Mouse (Mus musculus) midbrain, embryonic 14.5 days (tissue): Measurements from ENCODE around the gene Ryr1. TPM values are rescaled to one million over a fixed set of nuclear protein-coding genes. Genes with fewer than 3 reads are reported as not detected.

ENCODE experiments used
- ATAC-seq: fragments of 200-750 bp; cut with Nextera tagmentation; 2 replicates; pipeline ENCODE4 v1.8.0; 2017; ENCODE audit warnings: moderate number of reproducible peaks, moderate library complexity; ENCODE audit not compliant: low FRiP score, low TSS enrichment
- DNase-seq: peaks from one replicate; pipeline ENCODE4 v3.0.0-alpha.2; 2015
- H3K27ac ChIP-seq: fragments of 300-500 bp; sonication (generic); replicated peaks from 2 replicates; pipeline ENCODE4 v1.5.1; 2014; ENCODE audit warnings: mild to moderate bottlenecking, low read depth, low read length, moderate library complexity
- H3K27me3 ChIP-seq: fragments of 300-500 bp; sonication (generic); 2 replicates; pipeline ENCODE4 v1.6.1; 2014; ENCODE audit warnings: low read length, control low read depth, mixed read lengths; ENCODE audit not compliant: control insufficient read depth, insufficient read depth
- H3K36me3 ChIP-seq: fragments of 300-500 bp; sonication (generic); 2 replicates; pipeline ENCODE4 v1.6.1; 2014; ENCODE audit warnings: low read length, control low read depth; ENCODE audit not compliant: control insufficient read depth, insufficient read depth
- H3K4me1 ChIP-seq: fragments of 300-500 bp; sonication (generic); 2 replicates; pipeline ENCODE4 v1.6.1; 2014; ENCODE audit warnings: mild to moderate bottlenecking, antibody characterized with exemption, low read length, control low read depth; ENCODE audit not compliant: control insufficient read depth, insufficient read depth
- H3K4me2 ChIP-seq: fragments of 300-500 bp; sonication (generic); 2 replicates; pipeline ENCODE4 v1.6.1; 2014; ENCODE audit warnings: mild to moderate bottlenecking, low read length, moderate library complexity
- H3K4me3 ChIP-seq: fragments of 300-500 bp; sonication (generic); replicated peaks from 2 replicates; pipeline ENCODE4 v1.5.1; 2014; ENCODE audit warnings: low read depth, low read length
- H3K9ac ChIP-seq: fragments of 300-500 bp; sonication (generic); replicated peaks from 2 replicates; pipeline ENCODE4 v1.6.1; 2014; ENCODE audit warnings: mild to moderate bottlenecking, low read length, moderate library complexity
- H3K9me3 ChIP-seq: fragments of 300-500 bp; sonication (generic); 2 replicates; pipeline ENCODE4 v1.6.1; 2016; ENCODE audit warnings: low read length, control low read depth, mixed read lengths; ENCODE audit not compliant: control insufficient read depth
- WGBS: fragments of 180-500 bp; shearing (Covaris S2); extraction: QIAGEN DNeasy Blood & Tissue Kit; methylation state at CpG from one replicate; pipeline ENCODE4 v1.1.7; 2014; 5-methylcytosine and 5-hydroxymethylcytosine counted together
- polyA plus RNA-seq: library from polyadenylated mRNA; unstranded; fragments of >200 nt; fragmentation: Nextera tagmentation; extraction: Ambion mirVana; gene quantifications from 2 replicates; pipeline ENCODE4 v1.2.1, GENCODE M21; 2014

Gene Ryr1
- polyA plus RNA-seq, 1 experiment from 2014 or later: 5.2 TPM

DNA sequence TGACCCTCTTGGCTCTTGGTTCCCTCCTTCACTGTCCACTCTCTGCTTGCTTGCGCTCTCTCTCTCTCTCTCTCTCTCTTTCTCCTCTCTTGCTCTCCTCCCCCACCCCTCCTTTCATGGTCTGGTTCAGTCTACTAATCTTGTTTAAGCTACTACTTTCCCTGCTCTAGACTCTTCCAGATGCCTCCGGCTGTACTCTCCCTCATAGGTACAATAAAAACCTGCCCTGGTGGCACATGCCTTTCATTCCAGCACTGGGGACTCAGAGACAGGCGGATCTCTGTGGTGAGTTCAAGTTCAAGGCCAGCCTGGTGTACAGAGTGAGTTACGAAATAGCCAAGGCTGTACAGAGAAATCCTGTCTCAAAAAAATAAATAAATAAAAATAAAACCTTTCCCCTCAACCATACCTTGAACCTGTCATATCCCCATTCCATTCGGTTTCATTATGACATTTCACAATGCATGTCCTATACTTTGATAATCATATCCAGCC is 159.6 kb downstream of the Ryr1 start:
- Histone ChIP-seq H3K4me2 (no peak overlapping the region), H3K36me3 (peaks cover 5% of the 10 kb centered on the region; the same call in 1 of the 2 replicates), H3K27ac (no peak overlapping the region), H3K9me3 (no peaks in the 10 kb centered on the region), H3K9ac (no peak overlapping the region), H3K4me1 (peaks cover 10% of the 10 kb centered on the region), H3K27me3 (no peaks in the 10 kb centered on the region), H3K4me3 (no peak overlapping the region)
- no peak for ATAC-seq
- WGBS: 68% methylated on average over 5 of the region's 5 CpGs
- no peak for DNase-seq

DNA sequence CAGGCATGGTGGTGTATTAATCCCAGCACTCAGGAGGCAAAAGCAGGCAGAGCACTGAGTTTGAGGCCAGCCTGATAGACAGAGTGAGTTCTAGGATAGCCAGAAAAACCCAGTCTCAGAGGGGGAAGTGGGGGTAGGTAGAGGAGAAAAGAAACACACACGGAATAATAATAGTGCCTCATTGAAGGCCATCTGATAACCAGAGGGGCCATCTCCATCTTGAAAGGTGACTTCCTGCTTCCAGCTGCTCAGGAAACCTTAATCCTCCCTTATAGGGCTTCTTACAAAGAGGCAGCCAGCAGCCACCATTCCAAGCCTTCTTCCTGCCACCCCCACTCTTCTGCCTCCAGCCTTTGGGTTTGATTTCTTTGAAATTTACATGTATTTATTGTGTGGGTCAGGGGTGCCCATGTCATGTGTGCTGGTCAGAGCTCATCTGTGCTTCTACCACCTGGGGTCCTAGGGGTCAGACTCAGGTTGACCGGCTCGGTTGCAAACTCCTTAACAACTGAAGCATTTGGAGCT is 161.5 kb downstream of the Ryr1 start:
- H3K4me3 ChIP-seq: no peak overlapping the region
- H3K9ac ChIP-seq: no peak overlapping the region
- H3K4me2 ChIP-seq: no peak overlapping the region
- WGBS: 77% methylated on average over 3 of the region's 3 CpGs
- no peak overlapping the region for H3K27ac ChIP-seq
- H3K36me3 ChIP-seq: no peaks in the 10 kb centered on the region
- ATAC-seq (no peak), DNase-seq (no peak)
- H3K4me1 ChIP-seq: peaks cover 24% of the 10 kb centered on the region
- H3K9me3 ChIP-seq: no peaks in the 10 kb centered on the region
- no peaks in the 10 kb centered on the region for H3K27me3 ChIP-seq

DNA sequence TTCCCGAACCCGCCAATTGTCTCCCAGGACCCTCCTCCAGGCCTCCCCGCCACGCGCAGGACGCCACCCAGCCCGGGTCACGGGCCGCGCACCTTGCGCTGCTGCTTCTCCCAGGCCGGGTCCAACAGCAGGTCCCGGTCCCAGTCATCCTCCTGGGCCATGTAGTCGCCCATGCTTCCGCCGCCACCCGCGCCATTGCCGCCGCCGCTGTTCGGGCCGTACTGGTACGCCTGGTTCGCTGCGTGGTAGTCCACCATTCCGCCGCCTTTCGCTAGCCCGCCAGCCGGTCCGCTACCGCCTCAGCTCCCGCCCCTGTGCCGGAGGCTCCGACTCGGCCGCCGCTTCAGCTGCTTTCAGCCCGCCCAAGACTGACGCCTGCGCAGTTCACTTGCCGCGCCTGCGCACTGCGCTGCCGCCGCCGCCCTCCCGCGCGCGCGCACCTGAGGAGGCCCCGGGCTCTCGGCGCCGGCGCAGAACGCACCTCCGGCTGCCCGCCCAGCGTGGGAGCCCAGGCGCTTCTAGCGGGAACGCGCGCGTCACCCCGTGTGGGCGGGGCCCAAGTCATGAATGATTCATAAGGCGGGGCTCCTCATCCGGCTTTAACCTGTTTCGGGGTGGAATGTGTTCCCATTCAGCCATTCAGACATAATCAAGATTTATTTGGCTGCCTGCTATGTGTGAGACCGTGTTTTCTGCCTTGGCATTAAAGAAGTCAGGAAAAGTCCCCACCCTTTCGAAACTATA is 162.9 kb downstream of the Ryr1 start, which contains the start of gene Actn4:
Gene Actn4 (minus strand): TSS at position 414 of the 744 bp plus-strand sequence.
- Histone ChIP-seq H3K27ac (peak within 1 kb of the TSS; percentile 88), H3K9ac (peak within 1 kb of the TSS; percentile 92), H3K4me2 (peak within 1 kb of the TSS; percentile 88), H3K9me3 (no peaks in the 10 kb centered on the region), H3K27me3 (no peaks in the 10 kb centered on the region), H3K36me3 (no peaks in the 10 kb centered on the region), H3K4me3 (peak within 1 kb of the TSS; percentile 93), H3K4me1 (peaks cover 24% of the 10 kb centered on the region)
- under 1% methylated on average over 76 of the region's 76 CpGs for WGBS
- peak; percentile 94 for ATAC-seq
- DNase-seq: peak; percentile 100

DNA sequence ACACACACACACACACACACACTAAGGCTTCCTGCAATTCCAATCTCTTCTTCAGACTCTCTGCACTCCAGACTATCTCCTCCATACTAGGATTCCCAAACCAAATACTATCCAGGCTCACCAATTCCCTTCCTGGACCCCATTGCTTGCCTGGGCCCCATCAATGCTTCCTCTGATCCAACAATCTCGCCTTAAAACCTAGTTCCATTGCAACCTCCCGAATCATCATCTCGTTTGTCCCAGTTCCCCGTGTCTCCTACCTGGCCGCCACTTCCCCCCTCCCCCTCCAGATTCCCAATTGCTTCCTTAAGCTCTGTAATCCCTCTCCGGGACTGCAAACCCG is 163.4 kb downstream of the Ryr1 start:
- Histone ChIP-seq H3K27me3 (no peaks in the 10 kb centered on the region), H3K9me3 (no peaks in the 10 kb centered on the region), H3K9ac (peak overlapping the region; percentile 92), H3K27ac (peak overlapping the region; percentile 85), H3K4me3 (peak overlapping the region; percentile 93), H3K4me1 (peaks cover 24% of the 10 kb centered on the region), H3K36me3 (no peaks in the 10 kb centered on the region), H3K4me2 (peak overlapping the region; percentile 88)
- WGBS: 2% methylated on average over 7 of the region's 7 CpGs
- no peak for DNase-seq
- ATAC-seq: no peak

DNA sequence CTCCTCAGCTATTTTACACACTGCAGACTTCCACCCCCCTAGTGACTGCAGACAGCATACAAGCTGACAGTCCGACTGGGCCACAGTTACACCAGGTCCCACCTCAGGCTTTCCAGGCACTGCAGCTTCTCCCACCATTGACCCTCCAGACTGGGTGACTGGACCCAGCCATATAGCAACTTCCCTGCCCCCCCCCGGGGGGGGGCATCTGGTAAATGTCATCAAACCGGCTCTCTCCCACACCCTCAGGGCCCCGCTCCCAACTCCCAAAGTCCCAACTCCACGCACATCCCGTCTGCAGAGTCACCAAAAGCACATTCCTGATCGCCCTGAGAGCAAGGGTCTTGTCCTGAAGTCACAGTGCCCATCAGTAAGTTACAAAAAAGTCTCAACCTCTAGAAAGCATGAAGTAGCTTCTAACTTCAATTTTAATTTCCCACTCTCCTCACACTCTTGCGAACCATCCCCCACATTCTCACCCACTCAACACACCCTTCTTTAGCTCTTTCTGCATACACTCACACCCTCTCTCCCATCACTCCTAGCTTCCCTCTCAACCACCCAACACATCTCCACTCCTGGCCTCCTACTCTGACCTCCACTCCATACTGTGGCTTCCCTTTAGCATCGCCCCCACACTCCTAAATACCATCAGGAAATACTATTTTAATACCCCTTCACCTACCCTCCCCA is 164.5 kb downstream of the Ryr1 start:
- 38% methylated on average over 9 of the region's 9 CpGs for WGBS
- no peak for ATAC-seq
- Histone ChIP-seq H3K4me1 (peaks cover 24% of the 10 kb centered on the region), H3K4me3 (peak overlapping the region; percentile 93), H3K27ac (no peak overlapping the region), H3K36me3 (no peaks in the 10 kb centered on the region), H3K9me3 (no peaks in the 10 kb centered on the region), H3K9ac (peak overlapping the region; percentile 92), H3K4me2 (peak overlapping the region; percentile 88), H3K27me3 (no peaks in the 10 kb centered on the region)
- no peak for DNase-seq

DNA sequence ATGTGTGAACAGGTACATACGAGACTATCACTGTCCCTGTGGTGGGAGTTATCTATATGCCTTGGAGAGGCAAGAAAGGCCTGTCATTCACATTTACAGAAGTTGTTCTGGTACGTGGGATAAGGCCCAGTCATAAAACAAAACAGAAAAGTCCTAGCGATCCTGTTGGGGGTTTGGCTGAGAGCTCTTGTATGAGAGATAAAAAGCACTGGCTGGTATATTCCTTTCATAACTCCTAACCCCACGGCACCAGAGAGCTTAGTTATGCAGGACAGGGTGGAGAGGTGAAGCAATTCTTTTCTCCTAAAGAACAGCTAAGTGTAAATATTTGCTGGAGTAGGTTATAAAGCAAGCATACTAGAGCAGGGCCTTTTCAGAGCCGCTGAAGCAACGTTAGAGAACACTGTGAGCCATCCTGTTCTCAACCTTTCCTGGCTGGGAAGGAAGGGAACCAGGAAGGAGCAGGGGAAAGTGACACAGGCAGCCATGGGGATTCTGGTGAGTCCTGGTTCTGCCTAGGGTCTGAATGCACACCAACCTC is 165.4 kb downstream of the Ryr1 start:
- no peak for ATAC-seq
- H3K9ac ChIP-seq: peak overlapping the region; percentile 92; the same call in 1 of the 2 replicates
- H3K4me2 ChIP-seq: peak overlapping the region; percentile 88
- no peaks in the 10 kb centered on the region for H3K9me3 ChIP-seq
- WGBS: 57% methylated on average over 6 of the region's 6 CpGs
- DNase-seq: no peak
- no peaks in the 10 kb centered on the region for H3K27me3 ChIP-seq
- H3K4me1 ChIP-seq: peaks cover 24% of the 10 kb centered on the region
- no peak overlapping the region; the same call in 1 of the 2 replicates for H3K4me3 ChIP-seq
- H3K36me3 ChIP-seq: no peaks in the 10 kb centered on the region
- H3K27ac ChIP-seq: no peak overlapping the region

DNA sequence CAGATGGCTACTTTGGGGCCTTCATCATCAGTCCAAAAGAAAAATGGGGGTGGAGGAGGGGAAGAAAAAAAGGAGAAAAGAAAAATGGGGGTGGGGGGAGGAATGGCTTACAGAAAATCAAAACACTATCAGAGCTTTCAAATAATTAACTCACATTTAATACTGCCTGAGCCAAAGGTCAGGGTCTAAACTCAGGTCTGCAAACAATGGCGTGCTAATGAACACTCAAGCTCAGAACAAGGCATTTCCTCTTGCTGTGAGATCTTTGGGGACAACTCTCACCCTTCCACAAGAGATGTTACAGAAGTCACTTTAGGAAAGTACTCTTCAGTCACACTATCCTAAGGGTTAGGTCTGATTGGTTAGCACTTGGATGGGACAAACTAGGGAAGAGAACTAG is 166.2 kb downstream of the Ryr1 start:
- Histone ChIP-seq H3K9ac (no peak overlapping the region), H3K4me3 (no peak overlapping the region), H3K36me3 (no peaks in the 10 kb centered on the region), H3K9me3 (no peaks in the 10 kb centered on the region), H3K27me3 (no peaks in the 10 kb centered on the region), H3K27ac (no peak overlapping the region), H3K4me1 (peaks cover 28% of the 10 kb centered on the region), H3K4me2 (no peak overlapping the region)
- DNase-seq (no peak), ATAC-seq (no peak)
- 83% methylated on average over 1 of the region's 1 CpGs for WGBS

DNA sequence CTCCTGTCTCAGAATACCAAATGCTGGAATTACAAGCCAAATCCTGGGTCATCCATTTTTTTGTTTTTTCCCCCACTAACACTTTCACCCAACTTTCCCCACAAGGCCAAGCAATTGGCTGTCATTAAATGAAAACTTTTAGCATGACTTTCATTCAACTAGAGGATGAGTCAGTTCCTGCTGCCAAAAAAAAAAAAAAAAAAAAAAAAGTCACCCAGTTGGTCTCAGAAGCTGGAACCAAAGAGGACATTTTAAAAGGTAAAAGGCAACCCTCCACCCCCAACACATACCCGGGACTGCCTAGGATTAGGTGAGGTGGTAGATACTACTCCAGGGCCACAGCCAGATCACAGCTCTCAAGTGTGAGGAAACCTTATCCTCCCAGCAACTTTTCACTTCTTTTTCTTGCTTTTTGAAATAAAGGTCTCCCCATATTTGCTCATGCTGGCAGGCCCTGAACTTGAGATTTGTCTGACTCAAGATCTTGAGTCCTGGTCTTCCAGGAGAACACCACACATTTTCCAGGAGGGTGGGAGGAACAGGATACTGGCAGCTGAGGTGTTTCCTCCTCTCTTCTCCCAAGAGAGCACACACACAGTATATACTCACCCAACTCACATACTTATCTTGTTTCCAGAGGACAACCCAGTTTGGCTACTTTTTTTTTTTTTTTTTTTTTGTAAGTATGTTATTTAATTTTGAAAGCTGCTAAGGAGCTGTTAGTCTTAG is 166.8 kb downstream of the Ryr1 start:
- no peak overlapping the region for H3K4me3 ChIP-seq
- DNase-seq (no peak), ATAC-seq (no peak)
- no peak overlapping the region for H3K27ac ChIP-seq
- no peaks in the 10 kb centered on the region for H3K36me3 ChIP-seq
- H3K4me2 ChIP-seq: no peak overlapping the region
- 82% methylated on average over 1 of the region's 1 CpGs for WGBS
- H3K27me3 ChIP-seq: no peaks in the 10 kb centered on the region
- no peak overlapping the region for H3K9ac ChIP-seq
- H3K4me1 ChIP-seq: peaks cover 33% of the 10 kb centered on the region
- no peaks in the 10 kb centered on the region for H3K9me3 ChIP-seq
